Mouse (Mus musculus): Measurements from ENCODE around the gene H13.

DNA sequence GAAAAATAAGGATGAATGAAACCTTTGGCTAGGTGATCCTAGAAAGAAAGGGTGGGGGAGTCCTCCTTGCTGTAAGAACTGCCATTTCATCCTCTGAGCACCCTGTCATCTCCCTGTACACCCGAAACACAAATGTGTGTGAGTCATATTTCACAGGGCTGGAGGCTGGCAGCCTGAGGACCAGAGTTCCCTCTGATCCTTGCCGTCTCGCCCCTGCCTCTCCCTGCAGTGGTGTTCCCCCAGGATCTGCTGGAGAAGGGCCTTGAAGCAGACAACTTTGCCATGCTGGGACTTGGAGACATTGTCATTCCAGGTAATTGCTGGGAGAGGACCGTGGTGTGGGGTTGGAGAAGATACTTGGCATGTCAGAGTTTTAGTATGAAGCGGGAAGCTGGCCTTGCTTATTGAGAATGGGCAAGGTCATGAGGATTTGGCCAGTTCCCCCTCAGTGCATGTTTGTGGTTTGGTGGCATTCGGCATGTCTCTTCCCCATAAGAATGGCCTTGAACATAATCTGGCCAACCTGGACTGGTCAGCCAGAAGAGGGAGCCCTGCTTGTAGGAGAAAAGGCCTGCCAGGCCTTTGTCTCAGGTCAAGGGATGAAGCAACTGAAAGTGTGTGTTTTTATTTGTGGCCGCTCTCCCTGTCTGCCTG is 22.4 kb downstream of the H13 start:
- TF ChIP-seq POLR2A (IDR thresholded peaks at IDR 0.05; ENCODE audit: borderline replicate concordance, insufficient read depth, low read length) (no peak), CTCF (IDR thresholded peaks at IDR 0.05; ENCODE audit: borderline replicate concordance, insufficient read depth, low read depth, low read length) (peak; percentile 58; the same call in 1 of the 2 replicates)

All from cerebellum, adult 2 months (tissue).